Mouse (Mus musculus): ENCODE data around the gene Pabpc6. TPM values are rescaled to one million over a fixed set of nuclear protein-coding genes. Genes with fewer than 3 reads are reported as not detected.
A peak's percentile ranks its signal among the peaks of the same experiment; 100 is the strongest.

Pabpc6 gene
- not detected for total RNA-seq (2021)

DNA sequence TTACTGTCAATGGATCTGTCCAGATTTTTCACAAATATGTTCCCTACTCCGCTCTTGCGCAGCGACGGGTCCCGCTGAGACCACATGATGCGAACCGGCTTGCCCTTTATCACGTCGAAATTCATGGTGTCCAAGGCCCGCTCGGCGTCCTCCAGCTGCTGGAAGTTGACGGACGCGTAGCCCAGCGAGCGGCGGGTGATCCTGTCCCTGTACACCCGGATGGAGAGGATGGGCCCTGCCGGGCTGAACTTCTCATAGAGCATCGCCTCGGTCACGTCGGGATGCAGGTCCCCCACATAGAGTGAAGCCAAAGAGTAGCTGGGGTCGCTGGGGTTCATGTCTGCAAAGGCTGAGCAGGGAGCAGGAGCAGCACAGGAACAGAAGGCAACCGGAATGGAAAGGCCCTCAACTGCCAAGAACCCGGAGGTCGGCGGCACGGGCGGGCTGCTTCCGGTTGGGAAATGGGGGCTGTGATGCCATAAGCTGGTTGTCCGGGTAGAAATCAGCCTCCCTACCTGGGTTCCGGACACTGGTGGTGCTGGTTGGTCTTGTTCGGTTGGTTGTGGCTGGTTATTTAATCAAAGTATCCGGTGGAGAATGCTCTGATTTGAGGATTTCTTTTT, at the start of gene Pabpc6:
Gene Pabpc6 (minus strand): TSS at position 435 of the 623 bp plus-strand sequence.
- intact Hi-C loops (cut with DNase I): no loop called here
- no peak for DNase-seq (ENCODE audit: low spot score in 2 of 2)

DNA sequence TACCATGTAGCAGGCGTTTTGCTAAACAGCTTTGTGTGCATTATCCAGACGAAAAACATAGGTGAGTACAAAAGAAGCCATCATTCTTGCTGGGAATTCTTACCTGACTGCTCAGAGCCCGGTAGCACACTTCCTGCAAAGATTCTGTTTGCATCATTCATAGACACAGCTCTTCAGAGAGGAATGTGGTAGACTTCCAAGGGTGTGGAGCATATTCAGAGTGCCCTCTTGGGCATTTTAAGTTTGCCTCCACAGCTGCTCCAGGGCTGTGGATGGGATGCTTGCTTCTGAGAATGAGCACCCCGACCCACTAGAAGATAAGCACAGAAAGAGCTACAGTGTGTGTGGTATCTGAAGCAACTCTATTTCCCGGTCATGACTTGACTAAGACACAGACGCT, 41.4 kb upstream of the Pabpc6 start:
- DNase-seq (ENCODE audit: low spot score in 2 of 2): no peak
- intact Hi-C loops (cut with DNase I): no loop called here

DNA sequence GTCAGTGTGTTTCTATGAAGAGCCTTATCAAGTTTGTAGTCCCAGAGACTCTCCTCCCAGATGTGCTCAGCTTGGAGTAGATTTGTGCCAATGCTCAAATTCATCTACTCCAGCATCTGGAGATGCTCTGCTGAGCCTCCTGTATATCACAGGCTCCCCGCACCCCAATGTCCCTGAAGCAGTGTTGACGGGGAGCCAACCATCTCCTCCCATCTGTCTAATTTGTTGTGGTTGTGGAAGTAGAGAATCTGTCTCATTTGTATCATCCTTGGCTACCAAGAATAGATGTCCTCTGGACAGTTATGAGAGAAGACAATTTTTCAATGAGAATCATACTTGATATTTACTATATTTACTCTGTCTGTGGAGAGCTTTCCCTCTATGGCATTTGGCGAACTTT, 39.4 kb upstream of the Pabpc6 start:
- intact Hi-C loops (cut with DNase I): no loop called here
- DNase-seq (ENCODE audit: low spot score in 2 of 2): no peak

DNA sequence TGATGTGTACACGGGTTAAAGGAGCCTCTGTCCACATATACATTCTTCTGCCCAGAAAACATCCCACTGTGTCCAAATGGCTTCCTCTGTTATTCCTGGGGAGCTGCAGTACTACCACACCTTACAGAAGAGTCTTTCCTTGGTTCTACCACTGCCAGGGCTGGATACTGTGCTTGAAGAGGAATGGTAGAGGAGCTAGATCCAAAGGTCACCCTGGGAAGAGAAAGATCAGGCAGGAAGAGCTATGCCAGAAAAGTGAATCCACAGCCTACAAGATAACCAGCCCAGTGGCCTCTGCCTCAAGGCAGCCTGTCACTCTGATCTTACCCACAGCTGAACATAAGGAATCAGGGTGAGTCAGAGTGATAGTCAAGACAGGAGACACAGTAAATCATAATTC, 37.8 kb upstream of the Pabpc6 start:
- intact Hi-C loops (cut with DNase I): no loop called here
- no peak for DNase-seq (ENCODE audit: low spot score in 2 of 2)

DNA sequence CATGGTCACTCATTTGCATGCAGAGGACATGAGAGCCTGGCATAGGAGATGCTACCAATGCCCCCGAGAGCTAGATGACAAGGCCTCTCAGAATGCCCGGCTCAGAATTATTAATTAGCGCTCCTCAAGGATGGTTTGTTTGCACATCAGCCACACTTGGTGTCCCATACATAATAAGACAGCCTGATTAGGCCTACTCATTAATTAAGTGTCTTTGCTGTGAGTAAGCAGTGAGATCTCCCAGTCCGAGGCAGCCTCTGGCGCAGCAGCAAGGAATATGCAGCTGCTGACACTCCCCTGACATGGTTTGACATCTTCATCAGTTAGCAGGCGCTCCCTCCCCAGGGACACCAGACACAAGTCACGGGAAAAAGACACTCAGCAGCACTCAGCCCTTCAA, 28.2 kb upstream of the Pabpc6 start:
- intact Hi-C loops (cut with DNase I): no loop called here
- no peak for DNase-seq (ENCODE audit: low spot score in 2 of 2)

DNA sequence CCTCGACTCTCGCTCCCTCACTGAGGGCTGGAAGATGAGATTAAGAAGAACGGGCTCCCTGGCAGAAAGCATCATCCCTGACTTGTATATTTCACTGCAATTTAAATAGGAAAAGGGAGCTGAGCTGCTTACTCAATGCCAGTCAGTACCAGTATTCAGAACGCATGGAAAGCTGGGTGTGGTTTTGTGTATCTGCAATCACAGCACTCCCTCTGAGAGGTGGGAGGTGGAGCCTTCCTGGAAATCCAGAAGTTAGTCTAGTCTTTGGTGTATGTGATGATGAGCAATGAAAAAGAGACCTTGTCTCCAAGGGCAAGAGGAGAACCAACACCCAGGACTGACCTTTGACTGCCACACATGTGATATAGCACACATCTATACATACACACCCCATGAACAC, 21.7 kb upstream of the Pabpc6 start:
- intact Hi-C loops (cut with DNase I): no loop called here
- DNase-seq (ENCODE audit: low spot score in 2 of 2): no peak

DNA sequence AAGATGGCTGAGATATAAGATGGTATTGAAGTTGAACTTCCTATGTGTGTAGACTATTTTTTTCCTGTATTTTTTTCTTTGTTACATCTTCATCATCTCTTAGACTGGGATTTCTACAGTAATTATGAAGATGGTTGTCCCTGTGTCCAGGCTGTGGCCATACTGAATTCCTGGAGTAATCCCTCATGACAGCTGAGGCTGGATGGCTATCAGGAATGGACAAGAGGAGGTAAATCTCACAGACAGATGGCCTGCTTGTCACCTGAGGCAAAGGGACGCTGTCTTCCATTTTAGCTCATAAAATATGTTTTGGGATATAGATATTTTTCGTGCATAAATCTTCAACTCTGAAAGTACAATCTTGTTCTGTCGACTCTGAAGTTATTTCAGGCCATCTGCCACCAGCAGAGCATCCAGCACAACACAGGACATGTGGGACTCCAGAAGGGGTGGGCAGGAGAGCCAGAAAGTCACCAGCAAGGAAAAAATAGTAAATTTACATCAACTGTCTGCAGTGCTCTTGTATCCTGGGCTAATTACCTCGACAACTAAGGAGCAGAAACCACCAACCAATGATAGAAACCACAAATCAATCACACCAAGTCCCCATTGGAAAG, 14.1 kb upstream of the Pabpc6 start:
- intact Hi-C loops (cut with DNase I): no loop called here
- DNase-seq (ENCODE audit: low spot score in 2 of 2): no peak

DNA sequence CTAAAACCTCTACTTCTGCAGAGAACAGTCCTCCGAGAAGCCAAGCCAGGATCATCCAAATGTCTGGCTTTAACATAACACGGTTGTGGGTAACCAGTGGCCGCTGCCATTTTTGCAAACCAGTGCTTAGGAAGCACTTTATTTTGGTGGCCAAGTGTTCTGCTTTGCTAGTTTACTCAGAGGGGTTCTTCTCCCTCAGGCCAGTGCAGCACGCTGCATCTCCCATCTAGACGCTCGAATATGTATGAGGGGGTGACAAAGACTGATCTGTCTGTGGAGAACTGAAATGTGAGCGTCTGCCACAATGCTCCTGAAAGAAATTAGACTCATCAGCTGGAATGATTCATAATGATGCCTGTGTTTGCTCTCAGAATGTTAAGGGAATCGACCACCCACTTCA, 11.2 kb upstream of the Pabpc6 start:
- peak; percentile 15 to 28 for DNase-seq (ENCODE audit: low spot score in 2 of 2)
- intact Hi-C loops (cut with DNase I): no loop called here

DNA sequence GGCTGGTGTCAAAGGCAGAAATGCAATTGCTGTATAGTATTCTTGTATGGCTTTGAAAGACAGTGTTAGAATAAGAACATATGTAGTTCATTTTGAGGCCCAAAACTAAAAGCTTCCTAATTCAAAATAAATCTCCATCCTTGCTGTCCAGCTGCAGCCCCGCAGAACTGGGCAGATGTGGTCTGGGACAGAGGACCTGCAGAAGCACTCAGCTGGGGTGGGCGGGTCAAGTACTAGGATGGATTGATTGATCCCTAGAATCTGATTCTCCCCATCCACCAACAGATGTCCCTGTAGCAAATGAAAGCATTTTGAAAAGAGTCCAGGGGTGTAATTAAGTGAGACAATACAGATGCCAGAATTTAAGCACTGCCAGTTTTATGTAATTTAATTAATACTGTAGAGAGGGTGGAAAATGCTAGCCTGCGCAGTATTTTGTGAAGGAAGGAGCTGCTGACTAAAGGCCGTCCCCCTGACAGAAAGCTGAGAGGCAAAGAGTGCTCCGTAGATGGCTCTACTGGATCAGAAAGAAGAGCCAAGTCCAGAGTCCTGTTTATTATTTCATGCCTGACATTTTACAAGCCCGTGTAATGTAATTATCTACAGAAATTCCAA, 5.8 kb upstream of the Pabpc6 start:
- no peak for DNase-seq (ENCODE audit: low spot score in 2 of 2)
- intact Hi-C loops (cut with DNase I): no loop called here

DNA sequence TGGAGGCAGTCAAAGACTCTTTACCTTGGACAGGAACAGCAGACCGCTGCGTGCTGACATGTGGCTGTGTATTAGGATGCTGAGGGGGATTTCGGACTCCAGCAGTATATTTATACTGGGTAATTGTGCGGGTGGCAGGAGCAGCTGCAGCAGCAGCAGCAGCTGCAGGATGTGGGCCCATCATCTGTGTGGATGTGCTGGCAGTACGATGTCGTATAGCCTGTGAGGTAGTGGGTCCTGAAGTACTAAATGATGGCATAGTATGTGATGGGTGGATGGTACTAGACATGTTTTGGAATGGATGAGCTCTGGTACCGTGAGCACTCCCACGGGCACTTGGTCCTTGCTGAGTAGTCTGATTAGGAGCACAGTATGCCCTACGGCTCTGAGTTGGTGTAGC, 1.6 kb downstream of the Pabpc6 start:
- no peak for DNase-seq (ENCODE audit: low spot score in 2 of 2)
- intact Hi-C loops (cut with DNase I): no loop called here

DNA sequence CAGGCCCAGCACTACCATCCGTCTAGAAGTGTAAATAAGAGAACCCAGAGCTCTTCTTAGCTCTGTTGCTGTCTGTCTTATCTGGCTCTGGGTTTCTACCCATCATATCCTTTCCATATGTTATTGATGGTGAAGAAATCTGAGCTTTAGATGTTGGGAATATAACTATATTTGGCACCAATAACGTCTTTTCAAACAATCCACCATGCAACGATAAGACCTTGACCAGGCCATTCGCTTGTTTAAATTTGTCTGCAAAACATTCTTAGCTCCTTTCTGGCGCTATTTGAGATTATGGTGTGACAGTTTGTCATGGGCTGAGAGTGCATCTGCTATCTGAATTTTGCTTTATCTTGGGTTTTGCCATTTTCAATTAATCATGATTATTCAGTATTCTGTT, 10.9 kb downstream of the Pabpc6 start:
- intact Hi-C loops (cut with DNase I): no loop called here
- no peak for DNase-seq (ENCODE audit: low spot score in 2 of 2)

DNA sequence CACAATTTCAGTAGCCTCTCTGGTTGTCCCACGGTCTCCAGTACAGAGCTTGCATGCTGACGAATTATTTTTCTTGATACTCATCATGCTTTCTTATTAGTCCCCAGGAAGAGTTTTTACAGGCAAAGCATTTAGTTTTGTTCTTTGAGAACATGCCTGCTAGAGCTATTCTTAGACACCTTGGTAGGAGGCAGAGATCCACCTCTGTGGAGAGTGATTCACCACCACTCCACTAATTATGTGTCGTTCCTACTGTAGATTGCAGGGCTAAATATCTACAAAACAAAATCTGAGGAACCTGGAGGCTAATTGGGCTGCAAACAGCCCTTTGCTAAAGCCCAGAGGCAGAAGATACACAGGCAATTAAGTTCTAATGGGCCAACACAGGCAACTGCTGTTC, 15.4 kb downstream of the Pabpc6 start:
- intact Hi-C loops (cut with DNase I): no loop called here
- DNase-seq (ENCODE audit: low spot score in 2 of 2): no peak

DNA sequence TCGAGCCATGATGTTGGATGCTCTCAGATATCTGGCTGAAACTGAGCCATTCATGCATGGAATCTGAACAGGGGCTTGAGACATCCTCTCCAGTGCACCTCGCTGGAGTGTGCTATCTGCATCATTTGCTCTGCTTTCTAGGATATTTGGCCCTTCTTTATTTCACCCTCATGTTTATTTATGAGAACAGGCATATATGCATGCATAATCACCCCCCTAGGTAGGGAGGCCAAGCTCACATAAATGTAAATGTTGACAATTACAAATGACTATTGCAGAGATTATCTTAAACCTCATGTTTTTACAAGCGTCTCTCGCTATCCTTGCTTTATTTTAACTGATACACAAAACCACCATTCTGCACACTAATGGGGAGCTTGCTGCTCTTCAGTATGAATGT, 21.9 kb downstream of the Pabpc6 start:
- intact Hi-C loops (cut with DNase I): no loop called here
- no peak for DNase-seq (ENCODE audit: low spot score in 2 of 2)

DNA sequence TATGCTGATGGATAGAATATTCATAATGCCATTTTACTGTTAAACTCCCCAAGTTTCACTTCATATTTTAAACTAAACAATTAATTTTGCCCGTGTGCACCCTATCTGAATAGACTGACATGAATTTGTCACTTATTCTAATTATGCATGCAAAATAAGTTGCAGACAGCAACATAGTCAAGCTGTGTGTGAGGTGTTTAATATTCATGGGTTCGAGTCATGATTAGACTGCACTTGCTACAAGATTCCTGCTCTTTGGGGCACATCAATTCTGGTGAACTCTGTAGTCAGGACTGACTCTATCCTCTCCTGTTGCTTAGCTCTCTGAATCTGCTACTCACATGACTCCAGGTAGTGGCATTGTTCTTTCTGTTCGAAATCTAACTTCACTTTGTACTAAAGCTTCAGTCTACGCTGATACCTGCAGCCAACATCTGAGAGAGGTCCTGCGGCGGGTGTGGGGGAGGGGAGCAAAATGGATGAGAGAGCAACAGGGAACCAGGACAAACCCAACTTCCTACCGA, 25.8 kb downstream of the Pabpc6 start:
- no peak for DNase-seq (ENCODE audit: low spot score in 2 of 2)
- intact Hi-C loops (cut with DNase I): no loop called here

DNA sequence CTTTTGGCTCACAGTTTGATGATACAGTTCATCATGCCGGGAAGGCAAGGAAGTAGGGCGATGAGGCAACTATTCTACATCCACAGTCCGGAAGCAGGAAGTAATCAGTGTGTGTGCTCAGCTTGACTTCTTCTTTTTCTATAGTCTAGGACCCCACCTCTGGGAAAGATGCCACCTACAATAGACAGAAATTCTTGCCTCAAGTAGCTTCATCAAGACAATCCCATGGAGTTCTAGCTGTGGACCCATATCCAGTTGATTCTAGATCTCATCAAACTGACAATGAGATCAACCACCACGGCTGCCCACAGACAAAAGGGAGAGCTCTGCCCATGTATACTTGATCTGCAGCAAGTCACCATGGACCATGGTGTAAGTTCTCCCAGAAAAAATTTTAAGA, 32.5 kb downstream of the Pabpc6 start:
- intact Hi-C loops (cut with DNase I): loop anchor here (10.0 kb wide), 1 partner anchor 88 kb away; no protein-coding TSS in a partner anchor
- DNase-seq (ENCODE audit: low spot score in 2 of 2): no peak

DNA sequence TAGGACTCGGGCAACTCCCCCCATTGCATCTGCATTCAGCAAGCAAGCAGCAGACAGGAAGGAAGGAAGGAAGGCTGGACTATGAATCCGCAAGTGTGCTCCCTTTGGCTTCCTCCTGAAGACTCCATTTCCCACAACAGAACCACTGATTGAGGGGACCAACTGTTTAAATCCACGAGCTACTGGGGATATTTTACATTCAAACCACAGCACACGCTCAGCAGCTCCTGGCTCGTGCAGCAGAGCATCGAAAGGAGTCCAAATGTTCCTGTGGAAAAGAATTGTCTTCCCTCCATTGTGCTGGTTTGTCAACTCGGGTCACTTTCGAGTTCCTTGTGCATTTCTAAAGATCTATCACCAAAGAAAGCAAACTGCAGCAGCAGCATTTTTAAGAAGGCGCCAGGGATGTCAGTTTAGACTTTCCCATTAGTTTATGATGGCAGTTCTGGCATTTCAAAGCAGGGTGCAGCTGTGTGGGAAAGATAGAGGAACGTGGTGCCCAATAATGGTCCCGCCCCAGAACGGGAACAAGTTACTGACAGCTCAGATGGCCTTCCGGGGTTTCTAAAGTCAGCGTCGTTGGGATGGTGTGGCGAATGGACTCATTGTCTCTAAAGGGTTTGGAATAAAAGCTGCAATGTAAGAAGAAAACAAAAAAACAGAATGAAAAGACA, 36.8 kb downstream of the Pabpc6 start:
- intact Hi-C loops (cut with DNase I): loop anchor here (5.0 to 10.0 kb wide), 2 partner anchors 50 to 92 kb away; no protein-coding TSS in a partner anchor

DNA sequence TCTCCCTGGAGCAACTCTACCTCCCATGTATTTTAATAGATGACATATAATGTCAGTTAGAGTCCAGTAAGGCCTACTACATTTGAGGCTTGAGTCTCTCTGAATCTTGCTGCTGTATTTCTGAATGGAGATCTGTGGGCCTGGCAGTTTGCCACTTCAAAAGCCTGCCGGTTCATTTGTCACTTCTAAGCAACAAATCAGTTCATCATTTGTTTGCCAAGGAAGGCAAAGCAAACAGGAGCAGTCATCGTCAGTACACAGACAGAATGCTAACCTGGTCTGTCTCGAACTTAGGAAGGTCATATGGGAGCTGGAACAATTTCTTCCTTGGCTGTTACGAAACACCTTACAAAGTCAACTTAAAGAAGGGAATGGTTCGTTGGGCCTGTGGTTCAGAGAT, 37.4 kb downstream of the Pabpc6 start:
- intact Hi-C loops (cut with DNase I): loop anchor here (5.0 to 10.0 kb wide), 2 partner anchors 50 to 93 kb away; no protein-coding TSS in a partner anchor
- no peak for DNase-seq (ENCODE audit: low spot score in 2 of 2)

More for the DNA sequence above, 36.8 kb downstream of the Pabpc6 start:
- no peak for DNase-seq (ENCODE audit: low spot score in 2 of 2)

DNA sequence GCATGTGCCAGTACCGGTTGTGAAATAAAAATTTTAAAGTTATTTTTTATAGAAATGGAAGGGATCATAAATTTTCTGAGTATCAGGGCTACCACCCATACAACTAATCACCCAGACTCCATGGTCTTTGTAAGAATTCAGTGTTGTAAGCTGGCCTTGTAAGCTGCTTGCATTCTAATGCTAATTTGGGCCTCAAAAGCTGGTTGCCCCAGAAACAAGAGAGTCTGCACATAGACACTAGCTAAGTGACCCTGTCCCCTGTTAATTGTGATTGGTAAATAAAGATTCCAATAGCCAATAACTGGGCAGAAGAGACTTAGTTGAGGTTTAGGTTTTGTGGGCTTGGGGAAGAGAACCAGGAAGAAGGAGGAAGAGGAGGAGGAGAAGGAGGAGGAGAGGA, 38.4 kb downstream of the Pabpc6 start:
- DNase-seq (ENCODE audit: low spot score in 2 of 2): no peak
- intact Hi-C loops (cut with DNase I): loop anchor here (5.0 to 10.0 kb wide), 2 partner anchors 49 to 94 kb away; no protein-coding TSS in a partner anchor

DNA sequence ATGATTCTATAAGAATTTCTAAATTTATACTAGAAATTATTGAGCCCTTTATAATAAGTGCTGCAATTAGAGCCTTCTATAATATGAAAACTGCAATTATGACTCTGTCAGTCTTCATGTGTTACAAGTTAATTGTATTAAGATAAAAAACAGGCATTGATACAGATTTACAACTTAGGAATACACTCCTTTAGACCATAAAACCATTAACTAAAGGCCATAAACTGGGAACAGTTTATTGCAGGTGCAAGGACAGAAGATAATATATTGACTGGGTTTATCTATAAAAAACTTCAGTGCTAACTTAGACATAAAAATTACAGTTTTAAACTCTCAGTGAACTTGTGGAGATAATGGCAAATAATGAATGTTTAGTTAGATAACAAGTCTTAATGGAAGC, 42.5 kb downstream of the Pabpc6 start:
- intact Hi-C loops (cut with DNase I): no loop called here
- DNase-seq (ENCODE audit: low spot score in 2 of 2): no peak

Data from left cerebral cortex, postnatal 36 days (tissue).